Comparison of ENCODE assay signal across 8 mouse cellular contexts in genomic region chr7:27542392-27543033, GRCm38 (mm10). TPM values are rescaled to one million over a fixed set of nuclear protein-coding genes. Genes with fewer than 3 reads are reported as not detected.
DNase-seq lines count a peak whose midpoint lies in the region; ATAC-seq lines count a peak whose summit lies in the region.

No protein-coding gene starts in this region.

- ATAC-seq in hindbrain, embryonic 13.5 days (ENCODE audit: low FRiP score): peak; percentile 93

- peak overlapping the region; percentile 53 for H3K4me3 ChIP-seq in hindbrain, embryonic 13.5 days

- no peaks in the 10 kb centered on the region for H3K27me3 ChIP-seq in hindbrain, embryonic 13.5 days

- peaks cover 35% of the 10 kb centered on the region for H3K36me3 ChIP-seq in hindbrain, embryonic 13.5 days

- peak overlapping the region; percentile 55 for H3K27ac ChIP-seq in hindbrain, embryonic 13.5 days

- peak overlapping the region; percentile 74 for H3K9ac ChIP-seq in hindbrain, embryonic 13.5 days

- H3K9me3 ChIP-seq in hindbrain, embryonic 13.5 days: no peaks in the 10 kb centered on the region

- peak overlapping the region; percentile 77 for H3K4me2 ChIP-seq in hindbrain, embryonic 13.5 days

- 4% methylated on average over 30 of the region's 30 CpGs for WGBS in hindbrain, embryonic 13.5 days

- DNase-seq in R1 (ENCODE audit: low read depth, low spot score): peak; percentile 82
- peak; percentile 85 to 88 for DNase-seq in cerebellum, postnatal 14 days
- DNase-seq in frontal cortex, postnatal 14 days (ENCODE audit: low spot score in 2 of 2): peak; percentile 88 to 89
- peak; percentile 80 to 81 for DNase-seq in layer of hippocampus, postnatal 25 days (ENCODE audit: extremely low spot score in 1 of 2, low spot score in 1 of 2)
- peak; percentile 83 for DNase-seq in lung, postnatal 14 days
- peak; percentile 86 for DNase-seq in retina, embryonic 14.5 days (ENCODE audit: low spot score)
- peak; percentile 94 to 96 for DNase-seq in thymus, postnatal 36 days

- peaks cover 16% of the 10 kb centered on the region for H3K4me1 ChIP-seq in hindbrain, embryonic 13.5 days (replicated peaks)

RNA-seq across cellular contexts. Expression of gene Pld3, which starts 10.5 kb away (rescaled TPM):
- polyA plus RNA-seq in hindbrain, embryonic 13.5 days (2015; fragmentation: Nextera tagmentation; extraction: Ambion mirVana): 126 TPM in 2 replicates
- 100 to 1,000 TPM; 625 to 635 TPM for total RNA-seq in layer of hippocampus, postnatal 25 days (2021)

RNA-seq across cellular contexts. Expression of gene 2310022A10Rik, which starts 10.5 kb away (rescaled TPM):
- polyA plus RNA-seq in hindbrain, embryonic 13.5 days (2015; fragmentation: Nextera tagmentation; extraction: Ambion mirVana): 32.1 and 34.0 TPM in 2 replicates
- total RNA-seq in layer of hippocampus, postnatal 25 days (2021): 10 to 100 TPM; 23.5 to 24.2 TPM

RNA-seq across cellular contexts. Expression of gene Hipk4, which starts 19.4 kb away (rescaled TPM):
- polyA plus RNA-seq in hindbrain, embryonic 13.5 days (2015; fragmentation: Nextera tagmentation; extraction: Ambion mirVana): 0.77 and 0.79 TPM in 2 replicates
- under 1 TPM; 0.12 to 0.17 TPM for total RNA-seq in layer of hippocampus, postnatal 25 days (2021)

RNA-seq across cellular contexts. Expression of gene Prx, which starts 43.4 kb away (rescaled TPM):
- polyA plus RNA-seq in hindbrain, embryonic 13.5 days (2015; fragmentation: Nextera tagmentation; extraction: Ambion mirVana): 1.4 and 1.5 TPM in 2 replicates
- under 1 TPM; 0.32 to 0.38 TPM for total RNA-seq in layer of hippocampus, postnatal 25 days (2021)

RNA-seq across cellular contexts. Expression of gene Akt2, which starts 48.8 kb away (rescaled TPM):
- 68.0 and 71.0 TPM in 2 replicates for polyA plus RNA-seq in hindbrain, embryonic 13.5 days (2015; fragmentation: Nextera tagmentation; extraction: Ambion mirVana)
- 100 to 1,000 TPM in 1 of 2 experiments, 10 to 100 TPM in 1; 93.8 to 122 TPM for total RNA-seq in layer of hippocampus, postnatal 25 days (2021)

Comparison
In these comparisons a context has a peak if more than half of its experiments do, and no peak if none do; other contexts are left out.
1. Peak in every context shown above with its lines: DNase-seq, ATAC-seq, H3K4me3 ChIP-seq and H3K27ac ChIP-seq.